Mouse (Mus musculus) heart, postnatal 0 days (tissue): ENCODE results near the gene Psma1. TPM values are rescaled to one million over a fixed set of nuclear protein-coding genes. Genes with fewer than 3 reads are reported as not detected.

ENCODE experiments used
- ATAC-seq: fragments of 200-750 bp; cut with Nextera tagmentation; 2 replicates; pipeline ENCODE4 v1.8.0; 2017; ENCODE audit warnings: low read depth, moderate number of reproducible peaks, moderate library complexity; ENCODE audit not compliant: insufficient read depth
- DNase-seq: peaks from one replicate; pipeline ENCODE4 v3.0.0-alpha.2; 2016; ENCODE audit warnings: low spot score
- H3K27ac ChIP-seq: fragments of 300-500 bp; sonication (generic); 2 replicates; pipeline ENCODE4 v1.5.1; 2014; ENCODE audit warnings: low read depth, mild to moderate bottlenecking
- H3K27me3 ChIP-seq: fragments of 300-500 bp; sonication (generic); 2 replicates; pipeline ENCODE4 v1.6.1; 2014; ENCODE audit warnings: low read length, mixed read lengths; ENCODE audit not compliant: control insufficient read depth, insufficient read depth
- H3K36me3 ChIP-seq: fragments of 300-500 bp; sonication (generic); replicated peaks from 2 replicates; pipeline ENCODE4 v1.6.1; 2014; ENCODE audit warnings: low read length, mixed read lengths; ENCODE audit not compliant: control insufficient read depth, insufficient read depth
- H3K4me1 ChIP-seq: fragments of 300-500 bp; sonication (generic); 2 replicates; pipeline ENCODE4 v1.6.1; 2014; ENCODE audit warnings: antibody characterized with exemption; ENCODE audit not compliant: control insufficient read depth, insufficient read depth
- H3K4me2 ChIP-seq: fragments of 300-500 bp; sonication (generic); 2 replicates; pipeline ENCODE4 v1.6.1; 2014; ENCODE audit warnings: low read depth, mild to moderate bottlenecking, low read length, moderate library complexity
- H3K4me3 ChIP-seq: fragments of 300-500 bp; sonication (generic); 2 replicates; pipeline ENCODE4 v1.5.1; 2014; ENCODE audit warnings: low read depth, low read length
- H3K9ac ChIP-seq: fragments of 300-500 bp; sonication (generic); replicated peaks from 2 replicates; pipeline ENCODE4 v1.6.1; 2014; ENCODE audit warnings: low read depth, low read length, mixed read lengths
- H3K9me3 ChIP-seq: fragments of 300-500 bp; sonication (generic); replicated peaks from 2 replicates; pipeline ENCODE4 v1.6.1; 2016; ENCODE audit warnings: low read length; ENCODE audit not compliant: control insufficient read depth
- CTCF ChIP-seq: IDR thresholded peaks from 2 replicates; pipeline ENCODE4 v1.5.1; 2016; ENCODE audit warnings: antibody characterized with exemption, control low read depth, low read depth
- EP300 ChIP-seq: IDR thresholded peaks from 2 replicates; pipeline ENCODE4 v1.6.1; 2016; ENCODE audit warnings: antibody characterized with exemption, low read depth
- WGBS: fragments of 180-500 bp; shearing (Covaris S2); extraction: QIAGEN DNeasy Blood & Tissue Kit; methylation state at CpG from one replicate; pipeline ENCODE4 v1.1.7; 2014; 5-methylcytosine and 5-hydroxymethylcytosine counted together
- polyA plus RNA-seq: library from polyadenylated mRNA; unstranded; fragments of >200 nt; fragmentation: Nextera tagmentation; extraction: Ambion mirVana; gene quantifications from 2 replicates; pipeline ENCODE4 v1.2.1, GENCODE M21; 2015
- total RNA-seq: library from RNA; depleted of rRNA; stranded (reverse); fragments of >200 nt; gene quantifications from 2 replicates; pipeline ENCODE4 v1.2.3, GENCODE M21; 2014; ENCODE audit warnings: low replicate concordance

Psma1 gene
- total and polyA plus RNA-seq, 2 experiments from 2014 or later, result 196 to 304 TPM

GRCm38 (mm10) chr7:114299247-114299646, 23.3 kb upstream of the Psma1 start:
- Histone ChIP-seq H3K4me1 (no peaks in the 10 kb centered on the region), H3K36me3 (no peaks in the 10 kb centered on the region), H3K27me3 (no peaks in the 10 kb centered on the region), H3K9me3 (no peaks in the 10 kb centered on the region), H3K4me2 (no peak overlapping the region), H3K9ac (no peak overlapping the region), H3K27ac (no peak overlapping the region), H3K4me3 (no peak overlapping the region)
- WGBS, result 53% methylated on average over 4 of the region's 4 CpGs
- ATAC-seq, result no peak
- TF ChIP-seq CTCF (no peak), EP300 (no peak)
- no peak for DNase-seq

GRCm38 (mm10) chr7:114294698-114295097, 18.8 kb upstream of the Psma1 start:
- no peak overlapping the region for H3K4me2 ChIP-seq
- 79% methylated on average over 5 of the region's 5 CpGs for WGBS
- no peaks in the 10 kb centered on the region for H3K9me3 ChIP-seq
- H3K4me3 ChIP-seq, result no peak overlapping the region
- DNase-seq (no peak), ATAC-seq (no peak)
- H3K27ac ChIP-seq, result no peak overlapping the region
- no peaks in the 10 kb centered on the region for H3K27me3 ChIP-seq
- H3K36me3 ChIP-seq, result no peaks in the 10 kb centered on the region
- peaks cover 19% of the 10 kb centered on the region for H3K4me1 ChIP-seq
- no peak overlapping the region for H3K9ac ChIP-seq
- TF ChIP-seq EP300 (no peak), CTCF (0 out of 2 replicates have a peak, but pooled peaks have one; percentile 9)

- TF ChIP-seq EP300, result no peak
- no peak for TF ChIP-seq CTCF
- peaks cover 19% of the 10 kb centered on the region for H3K4me1 ChIP-seq
- H3K27ac ChIP-seq, result no peak overlapping the region
- DNase-seq, result no peak
- no peaks in the 10 kb centered on the region for H3K36me3 ChIP-seq
- H3K4me3 ChIP-seq, result no peak overlapping the region
- no peaks in the 10 kb centered on the region for H3K9me3 ChIP-seq
- no peak overlapping the region for H3K4me2 ChIP-seq
- H3K27me3 ChIP-seq, result no peaks in the 10 kb centered on the region
- no peak overlapping the region for H3K9ac ChIP-seq
- WGBS, result 73% methylated on average over 5 of the region's 5 CpGs
- no peak for ATAC-seq
Observed at GRCm38 (mm10) chr7:114293903-114294302, 18.0 kb upstream of the Psma1 start.

GRCm38 (mm10) chr7:114292501-114292971, 16.6 kb upstream of the Psma1 start:
- peak overlapping the region; percentile 53 for H3K9ac ChIP-seq
- peak overlapping the region; percentile 74 for H3K27ac ChIP-seq
- H3K9me3 ChIP-seq, result no peaks in the 10 kb centered on the region
- ATAC-seq, result peak; percentile 85
- no peaks in the 10 kb centered on the region for H3K36me3 ChIP-seq
- peaks cover 19% of the 10 kb centered on the region for H3K4me1 ChIP-seq
- TF ChIP-seq EP300, result no peak
- no peak for TF ChIP-seq CTCF
- peak overlapping the region; percentile 62 for H3K4me2 ChIP-seq
- H3K4me3 ChIP-seq, result peak overlapping the region; percentile 48
- H3K27me3 ChIP-seq, result no peaks in the 10 kb centered on the region
- 5% methylated on average over 12 of the region's 12 CpGs for WGBS
- peak; percentile 67 for DNase-seq

GRCm38 (mm10) chr7:114291461-114292335, 15.8 kb upstream of the Psma1 start:
- Histone ChIP-seq H3K4me1 (peaks cover 19% of the 10 kb centered on the region), H3K4me3 (peak overlapping the region; percentile 48), H3K9ac (no peak overlapping the region), H3K27ac (peak overlapping the region; percentile 70), H3K36me3 (no peaks in the 10 kb centered on the region), H3K27me3 (no peaks in the 10 kb centered on the region), H3K4me2 (peak overlapping the region; percentile 62), H3K9me3 (no peaks in the 10 kb centered on the region)
- TF ChIP-seq CTCF (no peak), EP300 (no peak)
- DNase-seq, result no peak
- ATAC-seq, result no peak
- 49% methylated on average over 15 of the region's 15 CpGs for WGBS
